Mouse (Mus musculus): ENCODE measurements around the gene Eif2b3. TPM values are rescaled to one million over a fixed set of nuclear protein-coding genes. Genes with fewer than 3 reads are reported as not detected.
A peak's percentile ranks its signal among the peaks of the same experiment; 100 is the strongest.

The Eif2b3 gene
- polyA plus RNA-seq, 1 experiment: 73.3 TPM

DNA sequence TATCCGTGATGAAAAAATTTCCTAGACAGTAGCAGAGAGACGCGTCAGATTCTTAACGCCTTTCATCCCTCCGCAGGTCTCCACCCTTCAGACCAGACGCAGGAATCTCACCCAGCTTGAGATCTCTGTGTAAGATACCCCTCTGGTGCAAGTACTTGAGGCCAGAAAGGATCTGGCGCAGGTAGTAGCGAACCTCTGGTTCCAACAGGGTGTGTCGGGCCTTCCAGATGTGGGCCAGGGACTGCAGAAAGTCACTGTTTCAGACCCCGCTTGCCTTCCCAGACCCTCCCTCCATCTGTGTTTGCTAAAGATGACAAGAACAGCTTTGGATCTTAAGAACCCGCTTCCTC, 113.6 kb downstream of the Eif2b3 start:
- TF ChIP-seq POLR2A (IDR thresholded peaks at IDR 0.05; ENCODE audit: insufficient read depth, low read length) (no peak), CTCF (IDR thresholded peaks at IDR 0.05; ENCODE audit: low read depth, low read length) (no peak), EP300 (IDR thresholded peaks at IDR 0.05; ENCODE audit: insufficient read depth, low read depth, low read length) (no peak)
- no peak overlapping the region for H3K27ac ChIP-seq (ENCODE audit: insufficient read depth, low read length)
- H3K4me3 ChIP-seq (ENCODE audit: low read depth, low read length): peak overlapping the region; percentile 87
- H3K36me3 ChIP-seq (ENCODE audit: control insufficient read depth, insufficient read depth, low read length, poor library complexity, severe bottlenecking): no peaks in the 10 kb centered on the region; the same call in 1 of the 2 replicates
- H3K4me1 ChIP-seq (ENCODE audit: control insufficient read depth, insufficient read depth, low read length): peaks cover 11% of the 10 kb centered on the region
- no peaks in the 10 kb centered on the region for H3K27me3 ChIP-seq (ENCODE audit: control insufficient read depth, insufficient read depth, low read length, poor library complexity, severe bottlenecking)
- no peaks in the 10 kb centered on the region for H3K9me3 ChIP-seq (replicated peaks; ENCODE audit: control insufficient read depth, insufficient read depth, low read length, poor library complexity, severe bottlenecking)
- H3K9ac ChIP-seq (ENCODE audit: low read depth, poor library complexity, severe bottlenecking): peak overlapping the region; percentile 91

GRCm38 (mm10) chr4:117133366-117133796, 114.2 kb downstream of the Eif2b3 start:
- H3K4me3 ChIP-seq (ENCODE audit: low read depth, low read length): peak overlapping the region; percentile 87
- H3K9ac ChIP-seq (ENCODE audit: low read depth, poor library complexity, severe bottlenecking): peak overlapping the region; percentile 91
- H3K9me3 ChIP-seq (replicated peaks; ENCODE audit: control insufficient read depth, insufficient read depth, low read length, poor library complexity, severe bottlenecking): no peaks in the 10 kb centered on the region
- no peaks in the 10 kb centered on the region; the same call in 1 of the 2 replicates for H3K36me3 ChIP-seq (ENCODE audit: control insufficient read depth, insufficient read depth, low read length, poor library complexity, severe bottlenecking)
- TF ChIP-seq CTCF (IDR thresholded peaks at IDR 0.05; ENCODE audit: low read depth, low read length): no peak
- TF ChIP-seq POLR2A (IDR thresholded peaks at IDR 0.05; ENCODE audit: insufficient read depth, low read length): no peak
- TF ChIP-seq EP300 (IDR thresholded peaks at IDR 0.05; ENCODE audit: insufficient read depth, low read depth, low read length): no peak
- H3K4me1 ChIP-seq (ENCODE audit: control insufficient read depth, insufficient read depth, low read length): peaks cover 11% of the 10 kb centered on the region
- H3K27me3 ChIP-seq (ENCODE audit: control insufficient read depth, insufficient read depth, low read length, poor library complexity, severe bottlenecking): no peaks in the 10 kb centered on the region
- H3K27ac ChIP-seq (ENCODE audit: insufficient read depth, low read length): no peak overlapping the region

- peaks cover 11% of the 10 kb centered on the region for H3K4me1 ChIP-seq (ENCODE audit: control insufficient read depth, insufficient read depth, low read length)
- H3K36me3 ChIP-seq (ENCODE audit: control insufficient read depth, insufficient read depth, low read length, poor library complexity, severe bottlenecking): no peaks in the 10 kb centered on the region; the same call in 1 of the 2 replicates
- TF ChIP-seq POLR2A (IDR thresholded peaks at IDR 0.05; ENCODE audit: insufficient read depth, low read length) (peak; percentile 62), CTCF (IDR thresholded peaks at IDR 0.05; ENCODE audit: low read depth, low read length) (no peak)
- no peaks in the 10 kb centered on the region for H3K9me3 ChIP-seq (replicated peaks; ENCODE audit: control insufficient read depth, insufficient read depth, low read length, poor library complexity, severe bottlenecking)
- H3K4me3 ChIP-seq (ENCODE audit: low read depth, low read length): peak within 1 kb of the TSS; percentile 87
- no peaks in the 10 kb centered on the region for H3K27me3 ChIP-seq (ENCODE audit: control insufficient read depth, insufficient read depth, low read length, poor library complexity, severe bottlenecking)
- H3K27ac ChIP-seq (ENCODE audit: insufficient read depth, low read length): peak within 1 kb of the TSS; percentile 58
- H3K9ac ChIP-seq (ENCODE audit: low read depth, poor library complexity, severe bottlenecking): peak within 1 kb of the TSS; percentile 91
These were observed 114.8 kb downstream of the Eif2b3 start, which contains the start of gene Plk3 for GRCm38 (mm10) chr4:117133817-117134600. Gene Plk3 (minus strand): TSS chr4:117133963.

- peak overlapping the region; percentile 74 for H3K4me3 ChIP-seq (ENCODE audit: low read depth, low read length)
- peak overlapping the region; percentile 58 for H3K27ac ChIP-seq (ENCODE audit: insufficient read depth, low read length)
- TF ChIP-seq EP300 (IDR thresholded peaks at IDR 0.05; ENCODE audit: insufficient read depth, low read depth, low read length): no peak
- TF ChIP-seq POLR2A (IDR thresholded peaks at IDR 0.05; ENCODE audit: insufficient read depth, low read length): no peak
- no peak for TF ChIP-seq CTCF (IDR thresholded peaks at IDR 0.05; ENCODE audit: low read depth, low read length)
- H3K36me3 ChIP-seq (ENCODE audit: control insufficient read depth, insufficient read depth, low read length, poor library complexity, severe bottlenecking): no peaks in the 10 kb centered on the region
- 0 out of 2 replicates have a peak overlapping the region, but pooled peaks have one; percentile 15 for H3K9ac ChIP-seq (ENCODE audit: low read depth, poor library complexity, severe bottlenecking)
- peaks cover 10% of the 10 kb centered on the region for H3K4me1 ChIP-seq (ENCODE audit: control insufficient read depth, insufficient read depth, low read length)
- no peaks in the 10 kb centered on the region for H3K9me3 ChIP-seq (replicated peaks; ENCODE audit: control insufficient read depth, insufficient read depth, low read length, poor library complexity, severe bottlenecking)
- H3K27me3 ChIP-seq (ENCODE audit: control insufficient read depth, insufficient read depth, low read length, poor library complexity, severe bottlenecking): no peaks in the 10 kb centered on the region
These were observed 115.4 kb downstream of the Eif2b3 start for GRCm38 (mm10) chr4:117134601-117134995.

DNA sequence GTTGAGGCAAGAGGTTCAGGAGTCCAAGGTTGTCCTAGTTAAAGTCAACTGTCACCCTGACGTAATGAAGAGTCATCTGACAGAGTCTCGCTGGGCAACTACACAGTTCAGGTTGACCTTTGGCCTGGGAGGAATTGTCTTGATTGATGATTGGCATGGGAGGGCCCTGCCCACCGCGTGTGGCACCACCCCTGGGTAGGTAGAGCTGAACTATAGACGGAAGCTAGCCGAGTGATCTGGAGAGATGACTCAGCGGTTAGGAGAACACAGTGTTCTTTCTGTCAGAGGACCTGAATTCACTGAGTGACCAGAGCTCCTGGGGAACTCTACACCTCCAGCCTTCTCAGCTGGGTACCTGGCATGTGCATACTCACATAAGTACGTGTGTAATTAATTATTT, 116.8 kb downstream of the Eif2b3 start:
- Histone ChIP-seq H3K36me3 (ENCODE audit: control insufficient read depth, insufficient read depth, low read length, poor library complexity, severe bottlenecking) (no peaks in the 10 kb centered on the region), H3K27me3 (ENCODE audit: control insufficient read depth, insufficient read depth, low read length, poor library complexity, severe bottlenecking) (no peaks in the 10 kb centered on the region), H3K9ac (ENCODE audit: low read depth, poor library complexity, severe bottlenecking) (peak overlapping the region; percentile 50), H3K4me1 (ENCODE audit: control insufficient read depth, insufficient read depth, low read length) (peaks cover 4% of the 10 kb centered on the region), H3K4me3 (ENCODE audit: low read depth, low read length) (no peak overlapping the region; the same call in 1 of the 2 replicates), H3K9me3 (replicated peaks; ENCODE audit: control insufficient read depth, insufficient read depth, low read length, poor library complexity, severe bottlenecking) (no peaks in the 10 kb centered on the region), H3K27ac (ENCODE audit: insufficient read depth, low read length) (peak overlapping the region; percentile 81)
- TF ChIP-seq EP300 (IDR thresholded peaks at IDR 0.05; ENCODE audit: insufficient read depth, low read depth, low read length): peak; percentile 81
- TF ChIP-seq POLR2A (IDR thresholded peaks at IDR 0.05; ENCODE audit: insufficient read depth, low read length): no peak

Other genes starting within 250 kb of the Eif2b3 start
- 14.9 and 19.2 TPM in 2 replicates for gene Toe1, start 211.8 kb upstream of the Eif2b3 start, polyA plus RNA-seq (2011; ENCODE audit: insufficient read depth, insufficient read length, low read depth, missing spikeins)
- 23.6 and 30.0 TPM in 2 replicates for gene Mutyh, start 211.7 kb upstream of the Eif2b3 start, polyA plus RNA-seq (2011; ENCODE audit: insufficient read depth, insufficient read length, low read depth, missing spikeins)
- 3.9 and 4.2 TPM in 2 replicates for gene Hpdl, start 197.7 kb upstream of the Eif2b3 start, polyA plus RNA-seq (2011; ENCODE audit: insufficient read depth, insufficient read length, low read depth, missing spikeins)
- 2.1 and 2.5 TPM in 2 replicates for gene Zswim5, start 142.0 kb upstream of the Eif2b3 start, polyA plus RNA-seq (2011; ENCODE audit: insufficient read depth, insufficient read length, low read depth, missing spikeins)
- gene Urod, start 25.0 kb upstream of the Eif2b3 start, polyA plus RNA-seq (2011; ENCODE audit: insufficient read depth, insufficient read length, low read depth, missing spikeins): 77.2 and 79.3 TPM in 2 replicates
- gene Hectd3, start 24.1 kb upstream of the Eif2b3 start, polyA plus RNA-seq (2011; ENCODE audit: insufficient read depth, insufficient read length, low read depth, missing spikeins): 6.4 and 7.9 TPM in 2 replicates
- 4.5 and 5.7 TPM in 2 replicates for gene Ptch2, start 76.7 kb downstream of the Eif2b3 start, polyA plus RNA-seq (2011; ENCODE audit: insufficient read depth, insufficient read length, low read depth, missing spikeins)
- gene Btbd19, start 106.3 kb downstream of the Eif2b3 start, polyA plus RNA-seq (2011; ENCODE audit: insufficient read depth, insufficient read length, low read depth, missing spikeins): 60.9 and 65.8 TPM in 2 replicates
- gene Tctex1d4, start 107.4 kb downstream of the Eif2b3 start, polyA plus RNA-seq (2011; ENCODE audit: insufficient read depth, insufficient read length, low read depth, missing spikeins): not detected in 2 replicates
- gene Plk3, start 114.6 kb downstream of the Eif2b3 start, polyA plus RNA-seq (2011; ENCODE audit: insufficient read depth, insufficient read length, low read depth, missing spikeins): 12.1 and 12.5 TPM in 2 replicates
- 2,253 and 2,515 TPM in 2 replicates for gene Rps8, start 136.8 kb downstream of the Eif2b3 start, polyA plus RNA-seq (2011; ENCODE audit: insufficient read depth, insufficient read length, low read depth, missing spikeins)
- gene Kif2c, start 163.2 kb downstream of the Eif2b3 start, polyA plus RNA-seq (2011; ENCODE audit: insufficient read depth, insufficient read length, low read depth, missing spikeins): 109 and 112 TPM in 2 replicates
- 1.8 and 2.7 TPM in 2 replicates for gene Tmem53, start 232.5 kb downstream of the Eif2b3 start, polyA plus RNA-seq (2011; ENCODE audit: insufficient read depth, insufficient read length, low read depth, missing spikeins)
- 0.49 and 0.52 TPM in 2 replicates for gene Armh1, start 232.7 kb downstream of the Eif2b3 start, polyA plus RNA-seq (2011; ENCODE audit: insufficient read depth, insufficient read length, low read depth, missing spikeins)

Measured in ES-Bruce4 (cell line).